Mouse (Mus musculus) heart, postnatal 0 days (tissue): ENCODE data around the gene Znrf1. TPM values are rescaled to one million over a fixed set of nuclear protein-coding genes. Genes with fewer than 3 reads are reported as not detected.

Source experiments
- ATAC-seq: fragments of 200-750 bp; cut with Nextera tagmentation; 2 replicates; pipeline ENCODE4 v1.8.0; 2017; ENCODE audit warnings: low read depth, moderate number of reproducible peaks, moderate library complexity; ENCODE audit not compliant: insufficient read depth
- DNase-seq: peaks from one replicate; pipeline ENCODE4 v3.0.0-alpha.2; 2016; ENCODE audit warnings: low spot score
- H3K27ac ChIP-seq: fragments of 300-500 bp; sonication (generic); 2 replicates; pipeline ENCODE4 v1.5.1; 2014; ENCODE audit warnings: low read depth, mild to moderate bottlenecking
- H3K27me3 ChIP-seq: fragments of 300-500 bp; sonication (generic); 2 replicates; pipeline ENCODE4 v1.6.1; 2014; ENCODE audit warnings: low read length, mixed read lengths; ENCODE audit not compliant: control insufficient read depth, insufficient read depth
- H3K36me3 ChIP-seq: fragments of 300-500 bp; sonication (generic); replicated peaks from 2 replicates; pipeline ENCODE4 v1.6.1; 2014; ENCODE audit warnings: low read length, mixed read lengths; ENCODE audit not compliant: control insufficient read depth, insufficient read depth
- H3K4me1 ChIP-seq: fragments of 300-500 bp; sonication (generic); 2 replicates; pipeline ENCODE4 v1.6.1; 2014; ENCODE audit warnings: antibody characterized with exemption; ENCODE audit not compliant: control insufficient read depth, insufficient read depth
- H3K4me2 ChIP-seq: fragments of 300-500 bp; sonication (generic); 2 replicates; pipeline ENCODE4 v1.6.1; 2014; ENCODE audit warnings: low read depth, mild to moderate bottlenecking, low read length, moderate library complexity
- H3K4me3 ChIP-seq: fragments of 300-500 bp; sonication (generic); 2 replicates; pipeline ENCODE4 v1.5.1; 2014; ENCODE audit warnings: low read depth, low read length
- H3K9ac ChIP-seq: fragments of 300-500 bp; sonication (generic); replicated peaks from 2 replicates; pipeline ENCODE4 v1.6.1; 2014; ENCODE audit warnings: low read depth, low read length, mixed read lengths
- H3K9me3 ChIP-seq: fragments of 300-500 bp; sonication (generic); replicated peaks from 2 replicates; pipeline ENCODE4 v1.6.1; 2016; ENCODE audit warnings: low read length; ENCODE audit not compliant: control insufficient read depth
- CTCF ChIP-seq: IDR thresholded peaks from 2 replicates; pipeline ENCODE4 v1.5.1; 2016; ENCODE audit warnings: antibody characterized with exemption, control low read depth, low read depth
- EP300 ChIP-seq: IDR thresholded peaks from 2 replicates; pipeline ENCODE4 v1.6.1; 2016; ENCODE audit warnings: antibody characterized with exemption, low read depth
- WGBS: fragments of 180-500 bp; shearing (Covaris S2); extraction: QIAGEN DNeasy Blood & Tissue Kit; methylation state at CpG from one replicate; pipeline ENCODE4 v1.1.7; 2014; 5-methylcytosine and 5-hydroxymethylcytosine counted together
- polyA plus RNA-seq: library from polyadenylated mRNA; unstranded; fragments of >200 nt; fragmentation: Nextera tagmentation; extraction: Ambion mirVana; gene quantifications from 2 replicates; pipeline ENCODE4 v1.2.1, GENCODE M21; 2015
- total RNA-seq: library from RNA; depleted of rRNA; stranded (reverse); fragments of >200 nt; gene quantifications from 2 replicates; pipeline ENCODE4 v1.2.3, GENCODE M21; 2014; ENCODE audit warnings: low replicate concordance

Gene Znrf1
- total and polyA plus RNA-seq, 2 experiments from 2014 or later = 13.9 to 52.1 TPM

DNA sequence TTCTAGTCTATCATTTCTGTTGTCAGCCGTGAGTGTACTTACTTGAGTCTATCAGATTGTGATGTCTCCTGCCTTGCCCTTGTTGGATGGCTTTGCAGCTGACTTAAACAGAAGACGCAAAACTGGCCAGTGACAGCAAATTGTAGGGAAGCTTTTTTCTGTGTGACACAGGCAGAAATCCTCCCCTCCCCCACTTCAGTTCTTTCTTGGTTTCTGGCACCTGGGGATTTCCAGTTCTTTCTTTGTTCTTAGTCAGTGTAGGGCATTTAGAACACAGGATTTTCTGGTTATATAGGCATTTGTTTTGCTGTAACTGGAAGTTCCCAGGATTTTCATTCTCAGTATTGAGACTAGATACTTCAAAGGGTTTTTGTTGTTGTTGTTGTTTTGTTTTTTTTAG is 34.5 kb downstream of the Znrf1 start:
- H3K4me3 ChIP-seq = no peak overlapping the region
- no peak overlapping the region for H3K4me2 ChIP-seq
- H3K27ac ChIP-seq = no peak overlapping the region
- no peaks in the 10 kb centered on the region for H3K36me3 ChIP-seq
- TF ChIP-seq CTCF (no peak), EP300 (no peak)
- ATAC-seq (no peak), DNase-seq (no peak)
- no peaks in the 10 kb centered on the region for H3K9me3 ChIP-seq
- H3K9ac ChIP-seq = no peak overlapping the region
- WGBS = 50% methylated on average over 2 of the region's 2 CpGs
- peaks cover 22% of the 10 kb centered on the region for H3K4me1 ChIP-seq
- no peaks in the 10 kb centered on the region for H3K27me3 ChIP-seq

DNA sequence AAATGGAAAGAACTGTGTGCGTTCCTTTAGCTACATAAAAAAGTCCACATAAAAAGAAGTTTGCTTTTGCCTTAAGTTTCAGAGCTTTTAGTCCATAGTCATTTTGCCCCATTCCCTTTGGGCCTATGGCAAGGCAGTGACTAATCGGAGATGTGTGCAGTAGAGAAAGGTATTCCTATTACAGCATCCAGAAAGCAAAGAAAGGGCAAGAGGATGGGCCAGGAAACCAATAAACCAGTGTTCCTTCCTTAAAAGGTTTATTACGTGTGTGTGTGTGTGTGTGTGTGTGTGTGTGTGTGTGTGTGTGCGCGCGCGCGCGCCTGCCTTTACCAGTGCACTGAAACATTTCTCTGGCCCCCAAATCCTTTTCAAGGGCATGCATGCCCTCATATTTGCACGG is 35.8 kb downstream of the Znrf1 start:
- Histone ChIP-seq H3K27ac (no peak overlapping the region), H3K4me2 (no peak overlapping the region), H3K36me3 (no peaks in the 10 kb centered on the region), H3K27me3 (no peaks in the 10 kb centered on the region), H3K9me3 (no peaks in the 10 kb centered on the region), H3K4me3 (no peak overlapping the region), H3K4me1 (peaks cover 12% of the 10 kb centered on the region; the same call in 1 of the 2 replicates), H3K9ac (no peak overlapping the region)
- ATAC-seq (no peak), DNase-seq (no peak)
- TF ChIP-seq CTCF (no peak), EP300 (no peak)
- 90% methylated on average over 10 of the region's 10 CpGs for WGBS

DNA sequence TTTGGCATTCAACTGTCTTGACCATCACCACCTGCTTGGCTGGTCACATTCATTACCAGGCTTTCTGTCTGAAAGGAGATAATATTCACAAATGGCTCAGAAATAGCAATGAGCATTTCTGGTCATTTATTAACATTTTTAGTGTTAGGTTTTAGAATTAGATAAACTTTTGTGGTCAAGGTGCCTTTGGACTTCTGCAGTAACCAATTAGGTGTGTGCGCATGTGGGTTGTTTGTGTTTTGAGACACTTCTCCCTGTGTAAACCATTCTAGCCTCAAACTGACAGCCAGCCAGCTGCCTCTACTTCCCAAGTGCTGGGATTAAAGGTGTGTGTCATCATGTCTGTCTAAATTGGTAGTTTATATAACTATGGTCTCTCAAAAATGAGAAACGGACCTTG is 36.5 kb downstream of the Znrf1 start:
- WGBS = 83% methylated on average over 2 of the region's 2 CpGs

DNA sequence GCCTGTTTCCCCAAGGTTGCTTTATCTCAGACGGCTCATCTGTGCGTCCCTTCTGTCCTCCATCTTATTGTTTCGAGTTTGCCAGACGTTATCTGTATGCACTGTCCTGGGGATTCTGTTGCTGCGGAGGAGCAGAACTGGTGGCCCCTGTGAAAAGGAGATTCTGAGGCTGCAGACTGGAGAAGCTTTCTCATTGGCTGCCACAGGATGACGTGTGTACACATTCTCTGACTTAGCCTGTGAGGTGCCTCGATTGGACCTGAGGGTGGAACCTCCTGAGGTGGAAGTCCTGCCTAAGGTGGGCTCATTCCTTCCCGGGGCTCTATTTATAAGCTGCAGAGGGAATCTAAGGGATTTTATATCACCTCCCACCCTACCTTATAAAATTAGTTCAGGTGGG is 37.7 kb downstream of the Znrf1 start:
- Histone ChIP-seq H3K27me3 (no peaks in the 10 kb centered on the region), H3K27ac (no peak overlapping the region), H3K9ac (no peak overlapping the region), H3K9me3 (no peaks in the 10 kb centered on the region), H3K4me2 (no peak overlapping the region), H3K4me1 (peaks cover 7% of the 10 kb centered on the region; the same call in 1 of the 2 replicates), H3K4me3 (no peak overlapping the region), H3K36me3 (no peaks in the 10 kb centered on the region)
- WGBS = 25% methylated on average over 8 of the region's 8 CpGs
- ATAC-seq (no peak), DNase-seq (no peak)
- TF ChIP-seq EP300 (no peak), CTCF (no peak)

More for the DNA sequence above, 36.5 kb downstream of the Znrf1 start:
- H3K9me3 ChIP-seq = no peaks in the 10 kb centered on the region
- H3K27ac ChIP-seq = no peak overlapping the region
- no peak for ATAC-seq
- peaks cover 12% of the 10 kb centered on the region; the same call in 1 of the 2 replicates for H3K4me1 ChIP-seq
- H3K9ac ChIP-seq = no peak overlapping the region
- no peak for DNase-seq
- H3K27me3 ChIP-seq = no peaks in the 10 kb centered on the region
- no peak for TF ChIP-seq EP300
- TF ChIP-seq CTCF = no peak
- no peaks in the 10 kb centered on the region for H3K36me3 ChIP-seq
- no peak overlapping the region for H3K4me2 ChIP-seq
- H3K4me3 ChIP-seq = no peak overlapping the region

DNA sequence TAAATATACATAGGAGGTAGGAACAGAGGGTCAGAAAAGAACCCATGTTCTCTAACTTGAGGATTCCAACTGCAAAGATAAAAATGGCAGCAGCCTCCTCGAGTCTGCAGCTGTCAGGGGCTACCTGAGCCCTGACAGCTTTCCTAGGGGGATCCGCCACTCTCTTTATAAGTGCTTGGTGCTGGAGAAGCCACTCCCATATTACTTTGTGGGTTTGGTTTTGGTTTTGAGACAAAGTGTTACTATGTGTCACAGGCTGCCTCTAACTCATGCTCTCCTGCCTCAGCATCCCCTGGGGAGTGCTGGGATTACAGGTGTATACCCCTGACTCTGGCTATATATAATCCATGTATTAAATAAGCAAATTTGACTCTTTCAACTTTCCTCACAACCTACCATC is 38.1 kb downstream of the Znrf1 start:
- TF ChIP-seq EP300 (no peak), CTCF (no peak)
- WGBS = 67% methylated on average over 2 of the region's 2 CpGs
- no peak overlapping the region for H3K4me3 ChIP-seq
- 0 out of 2 replicates have a peak, but pooled peaks cover 2% of the 10 kb centered on the region for H3K36me3 ChIP-seq
- H3K4me2 ChIP-seq = no peak overlapping the region
- no peak overlapping the region for H3K9ac ChIP-seq
- no peaks in the 10 kb centered on the region for H3K27me3 ChIP-seq
- ATAC-seq = no peak
- H3K9me3 ChIP-seq = no peaks in the 10 kb centered on the region
- H3K27ac ChIP-seq = no peak overlapping the region
- DNase-seq = no peak
- H3K4me1 ChIP-seq = peaks cover 7% of the 10 kb centered on the region; the same call in 1 of the 2 replicates

DNA sequence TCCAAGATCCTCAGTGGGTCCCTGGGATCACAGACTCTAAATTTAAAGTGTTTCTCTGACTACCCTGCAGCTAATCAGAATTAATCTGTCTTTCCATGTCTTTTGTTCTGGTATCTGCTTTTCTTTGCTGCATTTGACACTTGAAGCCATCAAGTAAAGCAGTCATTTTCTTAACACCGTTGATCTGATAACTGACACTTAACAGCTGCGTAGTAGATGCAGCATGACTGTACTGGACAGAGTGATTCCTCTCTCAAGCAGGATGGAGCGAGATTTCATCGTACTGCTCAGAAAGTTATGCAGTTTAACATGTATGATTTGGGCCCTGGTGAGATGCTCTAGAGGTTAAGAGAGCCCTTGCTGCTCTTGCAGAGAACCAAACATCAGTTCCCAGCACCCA is 39.6 kb downstream of the Znrf1 start:
- no peak overlapping the region for H3K27ac ChIP-seq
- H3K9ac ChIP-seq = no peak overlapping the region
- 90% methylated on average over 4 of the region's 4 CpGs for WGBS
- H3K4me1 ChIP-seq = peaks cover 7% of the 10 kb centered on the region; the same call in 1 of the 2 replicates
- ATAC-seq (no peak), DNase-seq (no peak)
- H3K9me3 ChIP-seq = no peaks in the 10 kb centered on the region
- H3K4me2 ChIP-seq = no peak overlapping the region
- no peak overlapping the region for H3K4me3 ChIP-seq
- TF ChIP-seq EP300 (no peak), CTCF (no peak)
- H3K27me3 ChIP-seq = no peaks in the 10 kb centered on the region
- 0 out of 2 replicates have a peak, but pooled peaks cover 9% of the 10 kb centered on the region for H3K36me3 ChIP-seq
